Mouse (Mus musculus) leukemia stem cell, adult 10-12 weeks (primary cell): Measurements from ENCODE around the gene Gm10486. TPM values are rescaled to one million over a fixed set of nuclear protein-coding genes. Genes with fewer than 3 reads are reported as not detected.

ENCODE experiments used
- polyA plus RNA-seq: library from polyadenylated mRNA; stranded (reverse); fragments of >175 nt; gene quantifications from 2 replicates; pipeline ENCODE4 v1.2.3, GENCODE M21; 2012; ENCODE audit warnings: low replicate concordance

Gene Gm10486
- polyA plus RNA-seq, result not detected in 2 replicates

GRCm38 (mm10) chrX:35067084-35067483, at the start of gene Gm10486:
Gene Gm10486, plus strand, starts transcription at chrX:35067384.

